Mouse (Mus musculus) spleen, adult 18-20 months (tissue): ENCODE data around the gene Gm10295.

Experiments used
- DNase-seq, 2 experiments: peaks; one replicate each; pipeline ENCODE4 v3.0.0; 2022; ENCODE audit warnings: mixed read lengths in 2 of 2

Gene Gm10295

DNA sequence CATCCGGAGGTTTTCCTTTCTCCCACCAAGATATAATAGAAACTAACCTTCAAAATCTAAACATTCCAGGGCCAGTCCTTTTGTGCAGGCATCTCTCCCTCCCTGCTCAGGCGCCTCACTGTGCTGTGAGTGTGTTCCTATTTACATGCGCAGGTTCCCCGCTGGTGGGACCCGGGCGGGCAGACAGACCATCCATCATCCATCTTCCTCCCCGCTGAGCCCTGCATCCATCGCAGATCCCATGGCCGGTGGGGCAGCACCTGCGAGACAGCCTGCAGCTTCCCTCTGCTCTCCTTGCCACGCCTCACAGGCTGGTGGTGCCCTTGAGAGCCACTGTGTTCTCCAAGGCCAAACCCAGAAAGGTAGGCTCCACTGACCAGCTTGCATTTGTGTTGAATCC, at the start of gene Gm10295:
TSS of gene Gm10295 (minus strand) at position 122 of the 400 bp plus-strand sequence.
- DNase-seq = no peak

DNA sequence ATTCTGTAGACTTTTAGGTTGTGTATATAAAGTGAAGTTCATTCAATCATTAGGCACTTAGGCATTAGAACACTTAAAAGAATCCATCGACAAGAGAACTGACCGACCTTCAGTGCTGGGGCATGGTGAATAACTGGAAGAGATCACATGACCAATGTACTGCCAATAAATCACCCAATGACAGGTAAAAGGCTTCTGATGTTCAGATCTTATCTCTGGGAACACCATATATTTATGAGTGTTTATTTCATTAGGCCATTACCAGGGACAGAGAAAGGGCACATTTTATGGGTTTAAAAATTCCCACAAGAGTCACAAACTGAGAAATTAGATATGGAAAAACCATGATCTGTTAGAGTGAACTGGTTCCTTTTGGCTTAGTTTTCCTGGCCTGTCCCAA, 49.7 kb upstream of the Gm10295 start:
- no peak for DNase-seq

DNA sequence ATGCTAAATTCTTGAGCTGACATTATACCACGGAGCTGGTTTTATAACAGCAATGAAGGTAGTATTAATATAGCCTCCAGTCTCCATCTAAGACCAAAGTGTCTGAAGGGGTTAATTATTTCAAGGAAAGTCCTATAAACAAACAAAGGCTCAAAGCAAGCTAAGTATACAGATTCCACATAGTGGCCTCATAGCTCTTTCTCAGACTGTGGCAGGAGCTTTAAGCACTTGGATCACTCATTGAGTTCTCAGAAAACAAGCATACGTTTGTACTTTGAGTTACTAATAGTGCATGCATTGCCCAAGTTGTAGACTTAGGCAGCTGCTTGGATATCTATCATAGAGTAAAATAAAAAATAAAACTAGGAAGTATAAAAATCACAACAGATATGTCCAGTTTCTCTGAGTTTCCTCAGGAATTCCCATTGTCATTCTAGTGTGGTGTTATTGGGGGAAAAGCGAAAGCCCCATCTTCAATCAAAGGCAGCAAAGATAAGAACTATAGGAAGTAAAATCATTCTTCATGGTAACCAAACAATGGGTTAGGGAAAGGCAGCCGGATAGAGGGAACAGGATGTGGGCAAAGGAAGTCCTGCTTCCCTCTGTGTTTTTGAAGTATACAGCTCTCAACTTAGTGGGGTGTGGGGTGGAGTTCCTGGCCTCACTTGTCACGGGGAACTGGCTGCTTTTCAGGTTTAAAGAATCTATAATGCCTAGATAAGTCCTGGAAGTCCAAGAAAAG, 48.8 kb upstream of the Gm10295 start:
- no peak for DNase-seq

DNA sequence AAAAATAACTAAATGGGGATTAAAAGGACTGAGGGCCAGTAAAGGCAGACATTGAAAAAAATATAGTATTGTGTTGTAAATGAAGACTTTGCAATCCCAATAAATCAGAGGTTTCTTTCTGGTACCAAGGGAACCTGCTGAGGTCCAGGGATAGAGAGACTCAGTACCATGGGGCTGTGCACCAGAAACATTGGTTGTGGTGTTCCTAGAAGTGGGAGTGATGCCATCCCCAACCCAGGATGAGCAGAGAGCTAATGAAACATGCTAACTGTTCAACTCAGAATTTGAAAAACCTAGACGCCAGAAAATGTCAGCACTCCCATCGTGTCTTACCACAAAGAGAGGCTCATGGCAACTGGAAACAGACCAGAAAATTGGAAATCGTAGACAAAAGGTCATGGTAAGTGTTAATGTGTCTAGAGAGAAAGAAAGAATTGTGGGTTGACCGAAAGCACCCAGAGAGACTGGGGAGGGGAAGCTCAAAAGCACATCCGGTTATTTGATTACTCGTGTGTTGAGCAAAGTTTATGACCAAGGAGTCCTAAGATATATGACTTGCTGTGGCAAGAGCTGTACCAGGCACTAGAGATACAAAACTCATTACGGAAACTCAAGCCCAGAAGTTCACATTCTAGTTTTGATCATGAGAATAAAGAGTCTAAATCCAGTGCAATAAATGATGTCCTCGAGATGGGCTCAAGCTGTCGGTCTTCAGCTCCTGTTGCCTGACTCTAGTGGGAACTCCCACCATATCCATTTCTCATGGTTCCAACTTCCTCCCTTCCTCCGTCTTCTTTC, 47.9 kb upstream of the Gm10295 start:
- no peak for DNase-seq

DNA sequence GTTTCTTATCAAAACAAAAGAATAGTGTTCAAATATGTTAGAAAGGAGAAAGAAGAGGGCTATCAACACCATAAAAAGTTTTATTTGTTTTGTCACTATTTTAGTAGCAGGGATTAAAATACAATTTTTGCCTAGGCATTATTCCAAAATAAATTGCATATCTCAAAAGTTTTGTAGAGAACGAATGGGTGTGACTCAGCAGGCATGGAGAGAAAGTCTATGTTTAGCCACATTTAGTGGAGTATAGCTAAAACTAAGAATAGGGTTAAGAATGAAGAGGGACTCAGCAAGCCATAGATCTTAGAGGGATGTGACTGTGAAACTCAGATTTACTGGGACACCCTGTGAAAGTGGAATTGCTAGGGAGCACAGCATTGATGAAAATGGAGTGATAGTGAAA, 47.1 kb upstream of the Gm10295 start:
- DNase-seq = no peak

DNA sequence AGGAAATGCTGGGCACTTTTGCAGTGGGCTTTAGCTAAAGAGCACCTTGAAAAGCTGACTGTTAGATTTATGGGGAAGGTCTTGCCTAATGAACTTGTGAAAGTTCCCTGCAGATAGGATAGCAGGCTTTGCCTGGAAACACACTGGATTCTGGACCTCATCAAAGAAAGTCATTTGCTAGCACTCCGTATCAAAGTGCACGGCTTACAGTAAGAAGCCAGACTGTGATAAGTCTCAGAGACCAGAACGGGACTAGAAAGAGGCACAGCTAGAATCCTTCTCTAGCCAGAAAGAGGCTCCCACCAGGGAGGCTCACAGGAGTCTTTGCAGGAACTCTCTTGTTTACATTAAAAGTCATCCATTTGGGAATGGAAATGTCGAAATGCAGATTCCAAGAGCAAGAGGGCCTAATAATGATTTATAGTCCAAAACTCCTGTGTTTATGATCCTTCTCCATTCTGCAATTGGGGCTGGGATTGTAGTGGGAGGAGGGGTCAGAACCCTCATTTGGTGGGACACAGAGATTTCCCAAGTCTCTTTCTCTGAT, 41.6 kb upstream of the Gm10295 start:
- DNase-seq = no peak

DNA sequence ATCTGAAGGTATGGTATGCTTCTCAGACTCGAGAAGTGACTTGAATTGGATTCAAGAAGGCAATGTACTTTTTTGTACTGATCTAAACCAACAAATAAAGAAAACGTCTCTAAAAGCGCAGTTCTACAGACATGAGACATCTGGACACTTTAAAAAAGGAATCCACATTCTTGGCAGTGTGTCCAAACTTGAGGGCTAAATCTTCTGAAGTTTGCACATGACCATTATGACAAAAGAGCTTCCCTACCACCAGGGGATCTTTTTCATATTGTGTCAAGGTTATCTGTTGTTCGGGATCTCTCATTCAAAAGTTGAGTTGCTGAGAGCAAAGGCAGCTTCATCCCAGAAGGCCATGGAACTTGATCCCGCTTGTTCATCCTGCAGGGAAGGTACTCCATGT, 40.0 kb upstream of the Gm10295 start:
- no peak for DNase-seq

DNA sequence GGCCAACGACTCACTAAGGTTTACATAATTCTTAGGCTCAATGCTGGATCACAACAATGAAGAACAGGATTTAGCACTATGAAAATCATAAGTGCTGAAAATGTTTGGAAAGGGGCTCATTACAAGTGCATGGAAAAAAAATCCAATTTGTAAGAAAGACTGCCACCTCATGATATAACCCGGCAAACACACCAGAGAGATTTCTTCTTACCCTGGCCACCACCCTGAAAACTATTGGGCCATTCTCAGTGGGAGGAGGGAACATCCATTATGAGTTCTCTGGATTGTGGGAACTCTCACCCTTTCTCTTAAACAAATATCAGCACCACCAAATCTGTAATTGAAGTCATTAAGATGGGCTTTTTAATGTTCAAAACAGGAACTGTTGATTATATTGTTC, 39.0 kb upstream of the Gm10295 start:
- no peak for DNase-seq

DNA sequence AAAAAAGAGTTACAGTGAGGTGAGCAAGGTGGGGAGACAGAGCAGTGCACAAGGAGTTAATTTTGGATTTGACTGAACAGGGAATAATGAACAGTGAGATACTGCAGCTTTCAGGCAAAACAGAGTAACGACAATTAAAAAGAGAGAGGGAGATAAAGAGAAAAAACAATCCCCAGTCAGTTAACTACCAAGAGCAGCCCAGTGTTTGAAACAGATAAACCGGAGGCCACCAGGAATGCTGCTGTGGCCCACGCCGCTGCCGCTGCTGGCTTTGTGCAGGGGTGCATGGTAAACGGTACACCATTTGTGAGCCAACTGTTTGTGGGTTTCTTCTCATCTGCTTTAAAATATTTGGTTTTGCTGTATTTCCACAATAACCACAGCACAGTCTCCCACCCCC, 34.8 kb upstream of the Gm10295 start:
- DNase-seq = no peak

DNA sequence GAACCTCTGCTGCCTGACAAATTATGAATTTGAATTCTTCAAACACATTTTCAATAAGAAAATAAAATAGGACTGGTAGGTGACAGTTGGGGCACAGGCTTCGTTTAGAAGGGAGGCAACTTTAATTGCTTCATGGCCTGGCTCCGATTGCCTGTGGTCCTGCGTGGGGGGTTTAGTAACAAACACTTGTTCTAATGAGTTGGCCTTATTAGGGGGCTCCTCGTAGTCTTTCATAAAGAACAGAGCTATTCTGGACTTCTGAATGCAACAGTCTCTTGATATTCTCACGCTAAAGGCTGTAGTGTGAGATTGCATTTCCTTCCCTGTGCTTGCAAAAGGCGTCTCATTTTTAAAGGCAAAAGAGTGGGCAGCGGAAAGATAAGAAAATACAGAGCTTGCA, 33.6 kb upstream of the Gm10295 start:
- no peak for DNase-seq

DNA sequence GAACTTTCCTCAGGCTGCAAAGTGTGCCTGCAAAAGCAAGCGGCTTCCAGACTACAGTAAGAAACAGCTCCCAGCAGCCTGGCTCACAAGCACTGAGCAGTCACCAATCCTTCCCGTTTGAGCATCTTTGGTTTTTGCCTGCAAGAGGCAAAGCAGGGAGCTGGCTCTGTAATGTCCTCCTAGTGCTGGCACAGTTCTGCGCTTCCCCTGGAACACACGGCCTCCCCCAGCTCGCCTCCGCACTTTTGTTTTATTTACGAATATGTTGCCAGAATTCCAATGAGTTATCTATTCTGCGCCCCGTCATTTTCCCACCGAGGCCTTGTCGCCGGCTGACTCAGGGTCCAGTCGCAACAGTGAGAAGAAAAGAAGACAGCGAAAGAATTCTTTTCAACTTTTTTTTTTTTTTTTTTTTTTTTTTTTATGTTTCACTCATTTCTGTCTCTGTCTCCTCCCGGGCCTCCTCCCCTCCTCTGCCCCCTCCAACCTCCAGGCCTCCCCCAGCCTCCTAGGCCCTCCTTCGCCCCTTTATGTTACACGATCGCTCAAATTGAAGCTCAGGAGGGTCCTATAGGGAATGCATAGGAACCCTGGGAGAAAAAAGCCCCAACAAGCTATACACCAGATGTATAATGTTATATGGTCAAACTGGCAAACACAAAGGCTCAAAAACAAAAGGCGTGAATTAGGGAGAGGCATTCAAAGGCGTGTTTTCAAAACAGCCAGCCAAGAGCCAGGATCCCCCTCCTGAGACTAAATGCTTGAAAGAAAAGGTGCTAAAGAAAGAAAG, 32.3 kb upstream of the Gm10295 start:
- no peak for DNase-seq

DNA sequence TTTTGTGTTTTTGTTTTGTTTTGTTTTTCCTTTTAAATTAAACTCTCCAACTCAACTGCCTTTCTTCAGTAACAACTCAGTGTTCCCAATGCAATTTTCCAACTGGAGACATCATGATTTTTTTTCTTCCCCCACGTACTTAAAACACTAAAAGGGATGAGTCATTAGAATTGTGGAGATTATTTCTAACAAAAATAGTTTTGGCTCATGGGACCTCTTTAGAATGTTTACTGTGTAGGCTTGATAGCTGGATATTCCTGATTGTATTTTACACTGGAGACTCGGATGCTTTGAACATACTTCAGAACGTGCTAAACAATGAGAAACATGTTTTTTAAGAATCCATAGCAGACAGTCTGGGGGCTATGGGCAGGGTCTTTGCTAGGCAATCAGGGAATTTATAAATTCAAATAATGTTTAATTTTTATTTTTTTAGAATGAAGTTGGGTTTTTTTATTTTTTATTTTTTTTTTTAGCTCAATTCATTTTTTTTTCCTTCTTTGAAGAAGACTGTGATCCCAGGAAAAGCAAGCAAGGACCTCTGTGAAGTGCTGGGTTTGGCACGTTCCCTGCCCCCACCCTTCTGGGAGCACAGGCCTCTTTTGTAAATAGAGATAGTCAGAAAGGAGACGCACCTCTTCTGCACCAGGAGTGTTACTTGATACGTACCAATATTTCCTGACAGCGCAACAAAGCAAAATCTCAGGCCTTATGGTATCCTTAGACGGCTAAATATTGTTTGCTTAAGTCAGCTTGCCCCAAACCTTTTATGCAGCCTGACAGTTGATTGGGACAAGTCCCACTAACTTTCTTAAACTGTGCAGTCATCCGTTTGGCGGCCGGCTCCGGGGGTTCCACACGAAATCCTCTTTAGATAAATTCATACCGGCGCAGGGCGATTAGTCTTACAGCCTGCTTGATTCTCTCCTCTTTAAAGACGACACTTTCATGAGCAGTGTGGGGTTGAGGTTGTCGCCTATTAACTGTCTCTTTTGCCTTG, 28.8 kb upstream of the Gm10295 start:
- DNase-seq = no peak

DNA sequence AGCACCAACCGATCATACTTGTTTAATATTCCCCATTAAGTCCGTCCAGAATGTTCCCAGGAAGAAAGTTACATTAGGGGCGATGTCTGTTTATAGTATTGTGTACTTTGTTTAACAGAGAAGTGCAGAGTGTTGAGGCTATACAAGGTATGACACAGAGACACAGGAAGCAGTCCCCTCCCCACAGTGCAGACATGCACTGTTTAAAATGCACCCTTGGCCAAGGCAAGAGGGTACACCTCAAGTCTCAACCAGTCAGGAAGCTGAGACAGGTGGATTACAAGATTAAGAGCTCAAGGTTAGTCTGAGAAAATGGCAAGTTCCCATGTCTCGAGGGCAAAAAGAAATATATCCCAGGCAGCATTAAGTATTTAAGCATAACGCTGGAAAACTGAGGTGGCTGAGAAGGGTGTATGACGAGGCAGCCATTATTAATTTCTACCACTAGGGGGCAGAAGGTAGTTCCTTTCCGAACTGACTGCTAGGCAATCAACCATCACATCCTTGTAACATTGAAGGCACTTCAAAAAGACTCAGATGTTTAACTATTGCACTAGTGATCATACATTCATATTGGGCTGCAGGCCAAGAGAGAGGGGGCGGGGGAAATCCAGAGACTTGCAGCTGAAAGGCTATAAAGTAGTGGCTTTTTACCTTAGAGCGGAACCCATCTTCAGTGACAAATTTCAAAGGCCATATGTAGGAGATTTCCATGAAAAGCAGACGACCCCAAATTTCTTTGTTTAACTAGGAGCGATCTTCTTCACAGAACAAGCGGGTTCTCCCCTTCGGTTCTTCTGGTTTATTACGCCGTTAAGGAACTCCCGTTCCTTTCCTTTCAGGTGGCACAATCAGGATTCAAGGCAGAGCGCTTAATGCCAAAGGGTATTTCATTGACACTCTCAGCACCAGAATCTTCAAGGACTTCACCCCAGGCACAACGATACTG, 27.8 kb upstream of the Gm10295 start:
- DNase-seq = no peak

DNA sequence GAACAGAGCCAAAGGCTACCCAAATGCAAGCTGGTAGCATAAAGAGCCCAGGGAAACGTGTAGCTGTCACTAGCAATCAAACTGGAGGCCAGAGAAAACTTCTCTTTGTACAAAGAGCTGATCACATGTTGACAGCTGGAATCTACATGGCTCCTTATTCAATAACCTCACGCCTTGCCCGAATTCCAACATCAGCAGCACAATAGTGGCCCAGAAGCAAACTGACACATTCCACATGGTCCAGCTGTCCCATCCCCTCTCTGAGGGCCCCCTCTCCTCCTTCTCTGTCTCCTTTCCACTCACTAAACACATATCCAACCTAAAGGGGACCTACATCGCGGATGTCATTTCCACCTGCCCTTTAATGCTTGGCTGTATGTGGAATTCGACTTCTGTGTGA, 26.7 kb upstream of the Gm10295 start:
- DNase-seq = no peak

DNA sequence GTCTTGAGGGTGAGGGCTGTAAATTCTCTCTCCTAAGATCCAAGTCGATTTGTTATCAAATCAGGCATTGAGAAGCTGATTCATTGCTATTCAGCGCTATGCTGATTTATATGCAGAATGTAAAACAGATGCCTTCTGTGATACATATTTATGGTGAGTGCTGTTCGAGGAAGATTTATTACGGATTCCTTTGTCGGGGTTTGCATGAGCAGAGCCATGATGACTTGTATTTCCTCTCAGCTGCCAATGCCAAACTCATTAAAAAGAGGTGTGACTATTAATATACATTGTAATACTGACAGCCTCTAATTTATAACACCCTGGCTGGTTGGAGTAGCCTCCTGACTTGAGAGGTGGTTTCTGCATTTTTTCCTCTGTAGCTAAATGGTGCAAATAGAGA, 22.8 kb upstream of the Gm10295 start:
- no peak for DNase-seq

DNA sequence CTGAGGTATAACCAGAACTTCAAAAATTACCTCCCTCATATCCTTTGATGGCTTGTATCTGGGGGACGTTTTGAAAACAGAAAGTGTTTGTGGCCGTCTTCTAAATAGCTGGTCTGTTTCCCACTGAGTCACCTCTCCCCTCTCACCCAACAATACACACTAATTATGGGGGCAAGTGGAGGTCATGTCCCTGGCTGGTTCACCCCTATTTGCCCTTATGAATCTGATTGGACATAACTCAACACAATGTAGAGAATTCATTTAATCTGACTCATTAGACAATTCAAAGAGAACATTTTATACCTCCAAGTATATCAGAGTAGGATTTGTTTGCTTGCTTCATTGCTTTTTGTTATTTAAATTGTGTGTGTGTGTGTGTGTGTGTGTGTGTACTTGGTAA, 20.6 kb upstream of the Gm10295 start:
- DNase-seq = no peak

DNA sequence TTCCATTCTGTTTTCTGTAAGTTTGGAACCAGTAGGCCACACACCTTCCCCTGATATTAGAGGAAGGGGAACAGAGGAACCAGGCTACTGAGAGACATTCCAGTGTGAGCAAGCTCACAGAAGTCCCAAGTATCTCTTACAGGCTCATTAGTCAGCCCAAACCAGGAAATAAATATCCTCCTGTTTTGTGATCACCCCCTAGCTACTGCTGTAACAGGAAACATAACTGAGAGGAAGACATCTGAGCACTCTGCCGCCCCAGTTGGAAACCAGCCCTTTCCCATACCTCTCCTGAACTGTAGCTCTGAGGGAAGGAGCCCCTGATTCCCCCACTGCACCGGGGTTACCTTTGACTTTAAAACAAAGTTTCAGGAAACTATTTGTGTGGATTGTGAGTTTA, 19.5 kb upstream of the Gm10295 start:
- no peak for DNase-seq

DNA sequence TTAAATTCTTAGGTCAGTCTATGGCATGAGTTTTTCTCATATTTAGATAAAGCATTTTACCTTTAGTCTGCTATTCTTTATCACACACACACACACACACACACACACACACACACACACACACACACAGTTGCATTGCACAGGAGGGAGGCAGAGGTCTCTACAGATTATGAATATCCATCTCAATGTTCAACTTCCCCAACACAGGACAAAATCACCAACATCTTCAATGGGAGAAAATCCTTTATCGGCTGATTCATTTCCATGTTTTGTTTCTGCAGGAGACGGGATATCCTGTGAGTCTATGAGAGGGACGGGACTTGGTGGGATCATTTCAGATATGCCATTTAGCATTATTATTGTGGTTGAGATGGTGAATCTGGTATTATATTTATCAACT, 18.8 kb upstream of the Gm10295 start:
- DNase-seq = no peak

DNA sequence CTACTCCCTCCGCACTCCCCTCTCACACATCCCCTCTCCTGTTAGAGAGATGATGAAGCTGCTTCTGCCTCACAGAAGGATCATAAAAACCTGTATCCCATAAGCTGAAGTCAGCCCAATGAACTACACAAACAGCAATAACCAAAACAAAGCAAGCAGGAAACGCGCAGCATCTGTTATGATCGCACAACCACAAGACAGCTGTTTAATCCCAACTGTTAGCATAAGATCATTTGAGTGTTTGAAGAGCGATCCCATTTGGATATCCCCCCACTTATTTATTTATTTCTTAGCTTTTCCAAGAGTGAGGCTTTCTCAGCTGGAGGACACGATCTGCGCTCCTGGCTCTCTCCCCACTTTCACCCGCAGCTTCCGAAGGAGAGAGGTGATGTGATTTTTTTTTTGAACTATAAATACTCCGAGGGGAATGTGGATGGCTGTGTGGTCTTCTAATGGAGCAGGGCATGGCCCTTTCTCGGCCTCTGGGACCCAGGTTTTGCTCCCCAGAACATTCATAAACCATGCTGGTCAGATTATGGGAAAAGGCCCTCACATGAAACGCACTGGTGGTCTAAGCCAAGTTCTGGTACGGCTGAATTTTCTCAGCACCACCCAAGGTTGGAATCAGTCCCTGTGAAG, 17.4 kb upstream of the Gm10295 start:
- DNase-seq = no peak

DNA sequence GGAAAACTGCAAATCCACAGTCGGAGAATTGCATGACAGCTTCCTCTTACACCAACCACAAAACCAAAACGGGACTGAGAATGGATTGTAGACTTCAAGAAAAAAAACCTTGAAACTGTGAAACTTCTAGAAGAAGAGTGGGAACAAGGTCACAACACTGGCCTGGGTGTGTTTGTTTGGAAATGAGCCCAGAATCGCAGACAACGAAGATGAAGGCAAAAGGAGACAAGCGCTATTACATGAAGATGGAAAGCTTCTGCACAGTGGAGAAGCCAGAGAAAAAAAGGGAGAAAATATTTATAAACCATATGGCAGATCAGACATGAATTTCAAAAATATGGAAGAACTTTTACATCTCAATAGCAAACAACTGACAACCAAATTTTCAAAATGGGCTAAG, 4.3 kb upstream of the Gm10295 start:
- DNase-seq = no peak
